Mouse (Mus musculus): Measurements from ENCODE around the gene Klhl26.

Gene Klhl26

GRCm38 (mm10) chr8:70471856-70472255 is 4.9 kb downstream of the Klhl26 start:
- DNase-seq: no peak

GRCm38 (mm10) chr8:70469938-70470337 is 6.8 kb downstream of the Klhl26 start:
- no peak for DNase-seq

GRCm38 (mm10) chr8:70469295-70469916 is 7.4 kb downstream of the Klhl26 start:
- DNase-seq: no peak

GRCm38 (mm10) chr8:70468733-70469132 is 8.0 kb downstream of the Klhl26 start:
- no peak for DNase-seq

- no peak for DNase-seq
Observed at GRCm38 (mm10) chr8:70467907-70468306, 8.9 kb downstream of the Klhl26 start.

- no peak for DNase-seq
Observed at GRCm38 (mm10) chr8:70467229-70467725, 9.5 kb downstream of the Klhl26 start.

GRCm38 (mm10) chr8:70466771-70467170 is 10.0 kb downstream of the Klhl26 start:
- no peak for DNase-seq

- DNase-seq: no peak
Observed at GRCm38 (mm10) chr8:70466305-70466704, 10.5 kb downstream of the Klhl26 start.

- DNase-seq: no peak
Observed at GRCm38 (mm10) chr8:70465701-70466100, 11.1 kb downstream of the Klhl26 start.

GRCm38 (mm10) chr8:70464162-70464561 is 12.6 kb downstream of the Klhl26 start:
- no peak for DNase-seq

GRCm38 (mm10) chr8:70463306-70463705 is 13.5 kb downstream of the Klhl26 start:
- DNase-seq: no peak

- no peak for DNase-seq
Observed at GRCm38 (mm10) chr8:70462516-70462813, 14.3 kb downstream of the Klhl26 start.

- DNase-seq: no peak
Observed at GRCm38 (mm10) chr8:70461765-70462515, 14.8 kb downstream of the Klhl26 start.

GRCm38 (mm10) chr8:70460606-70461005 is 16.2 kb downstream of the Klhl26 start:
- DNase-seq: no peak

- no peak for DNase-seq
Observed at GRCm38 (mm10) chr8:70460199-70460598, 16.6 kb downstream of the Klhl26 start.

GRCm38 (mm10) chr8:70459636-70460035 is 17.1 kb downstream of the Klhl26 start:
- DNase-seq: no peak

GRCm38 (mm10) chr8:70458462-70458861 is 18.3 kb downstream of the Klhl26 start:
- no peak for DNase-seq

GRCm38 (mm10) chr8:70457882-70458281 is 18.9 kb downstream of the Klhl26 start:
- no peak for DNase-seq

GRCm38 (mm10) chr8:70456996-70457395 is 19.8 kb downstream of the Klhl26 start:
- no peak for DNase-seq

- DNase-seq: no peak
Observed at GRCm38 (mm10) chr8:70453852-70454251, 22.9 kb downstream of the Klhl26 start.

GRCm38 (mm10) chr8:70452196-70452966 is 24.4 kb downstream of the Klhl26 start:
- DNase-seq: no peak

- no peak for DNase-seq
Observed at GRCm38 (mm10) chr8:70447639-70448420, 28.9 kb downstream of the Klhl26 start.

- no peak for DNase-seq
Observed at GRCm38 (mm10) chr8:70445988-70446387, 30.8 kb downstream of the Klhl26 start.

Data from thymus, adult 18-20 months (tissue).